Mouse (Mus musculus): ENCODE measurements at regions not wholly inside any gene's neighbourhood (a gene's known extent, or its start where the extent isn't known, plus 50 kb on each side); places are given as distances from the start of the nearest gene placed in this dataset.

GRCm38 (mm10) chr3:148658368-148658767 is 332.0 kb downstream of the Adgrl2 start:
- TF ChIP-seq CTCF (IDR thresholded peaks at IDR 0.05; ENCODE audit: borderline replicate concordance, extremely low read depth, insufficient read depth, insufficient read length) (no peak), POLR2A (IDR thresholded peaks at IDR 0.05; ENCODE audit: borderline replicate concordance, extremely low read depth, insufficient read depth, insufficient read length, poor library complexity, severe bottlenecking) (no peak)
